Mouse (Mus musculus) kidney, postnatal 36 days (tissue): Measurements from ENCODE around the gene Adamts9.

Experiments used
- DNase-seq, 2 experiments: peaks; one replicate each; pipeline ENCODE4 v3.0.0; 2021 to 2022; ENCODE audit warnings: mixed read lengths in 2 of 2

Gene Adamts9

GRCm38 (mm10) chr6:92803213-92803612 is 140.1 kb downstream of the Adamts9 start:
- DNase-seq: peak; percentile 38 to 39

DNA sequence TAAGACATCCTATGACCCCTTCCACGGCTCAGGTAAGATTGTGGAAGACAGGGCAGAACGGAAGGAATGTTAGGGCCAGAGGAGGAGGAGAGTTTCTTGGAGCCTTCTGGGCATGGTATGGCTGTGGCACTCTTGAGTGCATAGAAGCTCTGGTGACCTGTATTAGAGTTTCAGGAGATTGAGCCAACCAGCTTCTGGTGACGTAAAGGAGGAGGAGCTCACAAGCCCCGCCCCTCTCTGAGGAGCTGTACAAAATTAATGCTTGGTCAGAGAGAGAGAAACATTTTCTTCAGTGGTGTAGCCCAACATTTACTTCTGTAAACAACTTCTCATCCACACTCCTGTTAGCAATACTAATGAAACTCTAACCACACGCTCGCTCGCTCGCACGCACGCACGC is 140.9 kb downstream of the Adamts9 start:
- no peak for DNase-seq

GRCm38 (mm10) chr6:92801462-92801861 is 141.8 kb downstream of the Adamts9 start:
- no peak for DNase-seq

DNA sequence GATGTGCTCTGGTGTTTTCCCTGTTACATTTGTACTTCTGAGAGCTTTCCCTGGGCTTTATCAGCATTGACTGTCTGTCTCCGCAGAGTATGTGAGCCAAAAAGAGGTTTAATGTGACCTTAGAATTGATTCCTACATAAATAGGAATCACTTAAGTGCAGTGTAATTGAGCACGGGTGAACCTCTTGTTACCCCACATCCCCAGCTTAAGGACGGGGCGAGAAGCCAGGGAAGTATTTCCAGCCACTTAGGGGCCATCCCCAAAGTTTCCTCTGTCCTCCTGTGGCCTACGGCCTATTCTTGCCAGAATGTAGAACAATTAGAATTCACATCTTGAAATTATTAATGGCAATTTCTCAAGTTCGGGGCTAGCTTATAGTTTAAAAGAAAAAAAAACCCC is 149.5 kb downstream of the Adamts9 start:
- no peak for DNase-seq

- DNase-seq: peak; percentile 96 to 97
These were observed 155.9 kb downstream of the Adamts9 start for GRCm38 (mm10) chr6:92787376-92787712.

- no peak for DNase-seq
These were observed 156.5 kb downstream of the Adamts9 start for GRCm38 (mm10) chr6:92786701-92787375.

- peak; percentile 40 to 73 for DNase-seq
These were observed 158.5 kb downstream of the Adamts9 start for GRCm38 (mm10) chr6:92784782-92785181.

DNA sequence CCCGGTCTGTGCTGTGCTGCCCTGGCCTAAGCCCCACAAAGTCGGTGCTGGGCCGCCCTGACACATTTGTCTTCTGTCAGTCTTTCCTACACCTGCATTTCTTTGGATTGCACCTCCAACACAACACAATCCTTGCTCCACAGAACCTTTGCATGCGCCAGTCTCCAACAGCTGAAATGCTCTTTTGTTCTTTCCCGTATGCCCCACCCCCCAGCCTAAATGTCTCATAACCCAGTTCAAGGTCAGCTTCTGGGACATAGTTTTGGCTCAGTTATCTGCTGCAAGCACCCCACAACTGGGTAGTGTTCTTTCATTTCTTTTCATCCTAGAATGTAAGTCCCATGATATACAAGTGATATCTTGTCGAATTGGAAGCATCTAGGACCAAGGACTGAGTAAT is 161.8 kb downstream of the Adamts9 start:
- no peak for DNase-seq

DNA sequence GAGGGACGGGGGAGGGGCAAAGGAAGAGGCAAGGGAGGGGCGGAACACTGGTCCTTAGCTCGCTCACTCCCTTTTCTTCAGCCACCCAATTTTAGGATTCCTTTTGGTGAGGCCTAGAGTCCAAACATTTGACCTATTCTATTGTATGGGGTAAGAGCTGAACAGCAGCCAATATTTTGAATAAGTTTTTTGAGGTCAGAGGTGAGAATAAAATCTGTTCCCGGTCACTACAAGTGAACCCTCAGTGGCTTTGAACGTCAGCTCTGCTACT is 163.4 kb downstream of the Adamts9 start:
- DNase-seq: peak in 1 of 2 experiments; percentile 22

GRCm38 (mm10) chr6:92779140-92779934 is 164.0 kb downstream of the Adamts9 start:
- DNase-seq: peak in 1 of 2 experiments; percentile 28

DNA sequence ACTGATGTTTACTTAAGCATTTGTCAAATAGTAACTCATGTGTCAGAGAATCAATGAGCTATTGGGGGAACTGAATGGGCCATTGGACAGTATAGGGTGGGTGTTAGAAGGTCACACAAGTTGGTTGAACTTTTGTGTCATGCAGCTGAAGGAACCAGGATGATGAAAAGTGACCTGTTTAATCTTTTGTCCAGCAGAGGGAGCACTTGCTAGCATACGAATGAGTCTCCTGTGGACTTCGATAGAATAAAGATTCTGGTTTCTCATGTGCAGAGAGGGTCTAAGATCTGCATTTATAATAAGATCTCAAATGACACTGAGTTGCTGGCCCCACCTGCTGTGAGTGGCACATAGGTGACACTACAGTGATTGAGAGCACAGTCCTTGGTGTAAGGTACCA is 166.9 kb downstream of the Adamts9 start:
- peak; percentile 40 to 43 for DNase-seq

DNA sequence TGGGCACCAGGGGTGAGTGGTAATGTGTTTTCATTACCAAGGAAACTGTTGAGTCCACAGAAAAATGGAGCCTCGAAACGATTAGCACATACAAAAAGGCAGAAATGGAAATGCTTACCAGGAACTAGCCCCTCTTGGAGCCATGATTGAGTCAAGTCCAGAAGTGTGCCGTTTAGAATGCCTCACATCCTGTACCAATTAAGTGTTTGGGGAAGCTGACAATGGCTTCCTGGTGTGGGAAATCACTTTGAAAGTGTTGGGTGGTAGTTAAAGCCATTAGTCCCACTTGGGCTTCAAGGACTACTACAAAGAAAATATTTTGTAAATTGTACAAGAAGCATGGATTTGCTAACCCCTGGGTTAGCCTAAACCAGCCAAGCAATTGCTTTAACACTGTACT is 180.9 kb downstream of the Adamts9 start:
- DNase-seq: no peak

GRCm38 (mm10) chr6:92759616-92760015 is 183.7 kb downstream of the Adamts9 start:
- no peak for DNase-seq

GRCm38 (mm10) chr6:92755826-92756225 is 187.5 kb downstream of the Adamts9 start:
- no peak for DNase-seq

- no peak for DNase-seq
These were observed 190.6 kb downstream of the Adamts9 start for GRCm38 (mm10) chr6:92752737-92753136.

DNA sequence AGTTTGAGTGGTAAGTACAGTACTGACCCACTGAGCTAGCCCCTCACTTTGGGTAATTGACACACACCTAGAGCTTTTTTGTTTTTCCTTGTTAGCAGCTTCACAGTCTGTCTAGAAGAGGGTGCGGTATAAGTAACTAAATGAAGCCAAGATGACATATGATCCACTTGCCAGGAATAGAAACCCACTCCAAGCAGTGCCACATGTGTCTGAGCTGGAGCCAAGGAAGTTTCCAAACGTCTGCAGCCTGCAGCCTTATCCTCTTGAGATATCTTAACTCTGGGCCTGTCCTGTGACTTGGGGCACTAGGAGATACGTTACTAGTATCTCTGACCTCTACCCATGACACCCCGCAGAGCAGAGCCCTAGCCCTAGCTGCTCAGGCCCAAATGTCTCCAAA is 193.9 kb downstream of the Adamts9 start:
- DNase-seq: no peak

GRCm38 (mm10) chr6:92743605-92744004 is 199.7 kb downstream of the Adamts9 start:
- peak; percentile 69 to 87 for DNase-seq

- DNase-seq: peak; percentile 57 to 76
These were observed 206.2 kb downstream of the Adamts9 start for GRCm38 (mm10) chr6:92737116-92737515.

GRCm38 (mm10) chr6:92733651-92734050 is 209.6 kb downstream of the Adamts9 start:
- DNase-seq: no peak

DNA sequence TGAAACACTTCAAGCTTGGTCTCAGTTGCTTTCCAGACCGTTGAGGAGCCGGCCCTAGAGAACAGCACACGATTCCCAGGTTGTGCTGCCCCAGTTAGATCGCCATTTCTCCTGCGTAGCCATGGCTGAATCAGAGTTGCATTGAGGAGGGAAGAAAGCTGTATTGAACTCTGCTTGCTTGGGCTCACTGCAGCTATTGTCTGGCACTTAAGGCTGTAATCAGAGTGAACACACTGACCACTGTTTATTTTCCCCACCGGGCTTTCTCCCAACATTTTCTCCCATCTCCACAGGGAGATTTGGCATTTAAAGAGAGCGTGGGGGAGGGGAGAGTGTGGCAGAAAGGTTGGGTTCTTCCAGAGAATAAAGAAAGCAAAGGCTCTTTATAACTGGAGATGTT is 214.8 kb downstream of the Adamts9 start:
- no peak for DNase-seq

DNA sequence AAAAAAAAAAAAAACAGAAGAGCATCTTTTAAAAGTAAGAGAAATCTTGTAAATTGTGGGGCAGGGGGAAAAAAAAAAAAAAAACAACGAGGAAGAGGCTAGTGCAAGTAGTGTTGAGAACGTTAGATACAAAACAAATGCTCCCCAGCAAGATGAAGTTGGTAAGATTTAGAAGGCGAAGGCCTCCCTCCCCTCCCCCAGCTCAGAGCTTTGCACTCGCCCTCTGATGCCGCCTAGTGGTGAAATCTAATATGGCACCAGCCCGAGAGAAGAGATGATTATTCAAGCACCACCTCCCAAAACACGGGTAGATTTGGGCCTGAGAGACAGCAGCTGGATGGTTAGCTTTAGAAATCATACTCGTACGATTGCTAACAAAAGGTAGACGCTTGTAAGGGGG is 215.2 kb downstream of the Adamts9 start:
- peak; percentile 80 to 94 for DNase-seq

- DNase-seq: no peak
These were observed 215.8 kb downstream of the Adamts9 start for GRCm38 (mm10) chr6:92727351-92727986.

- DNase-seq: peak; percentile 42 to 54
These were observed 217.2 kb downstream of the Adamts9 start for GRCm38 (mm10) chr6:92726121-92726520.

DNA sequence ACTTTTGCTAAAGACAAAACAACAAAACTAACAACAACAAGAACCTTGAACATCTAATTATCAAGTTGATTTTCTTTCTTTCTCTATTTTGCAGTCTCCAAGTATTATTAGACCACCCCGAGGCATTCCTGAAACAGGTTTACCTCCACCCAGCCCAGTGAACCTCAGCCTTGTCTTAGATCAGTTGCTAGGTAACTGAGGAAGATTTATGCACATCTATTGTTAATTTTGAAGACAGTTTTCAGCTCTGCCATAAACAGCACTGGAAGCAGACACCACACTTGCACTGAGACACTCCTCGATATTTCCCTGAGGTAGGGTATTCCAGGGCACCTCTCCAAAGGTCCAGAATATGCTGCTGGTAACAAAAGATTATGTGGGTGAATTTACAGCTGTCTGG is 218.9 kb downstream of the Adamts9 start:
- DNase-seq: no peak
